Mouse (Mus musculus) G1E (cell line): ENCODE data around the gene Slc25a5.

Experiments used
- CTCF ChIP-seq: IDR thresholded peaks from 2 replicates; pipeline ENCODE4 v1.5.1; 2012; ENCODE audit warnings: low read depth, low read length, inconsistent platforms, mixed read lengths
- POLR2AphosphoS5 ChIP-seq: IDR thresholded peaks from 2 replicates; pipeline ENCODE4 v1.6.1; 2012; ENCODE audit warnings: low read depth, low read length, inconsistent platforms; ENCODE audit not compliant: insufficient replicate concordance

GRCm38 (mm10) chrX:36746789-36747188 is 48.7 kb upstream of the Slc25a5 start:
- TF ChIP-seq POLR2AphosphoS5 (no peak), CTCF (no peak)
